ENCODE assay signal across 28 mouse cellular contexts in the genomic region with DNA sequence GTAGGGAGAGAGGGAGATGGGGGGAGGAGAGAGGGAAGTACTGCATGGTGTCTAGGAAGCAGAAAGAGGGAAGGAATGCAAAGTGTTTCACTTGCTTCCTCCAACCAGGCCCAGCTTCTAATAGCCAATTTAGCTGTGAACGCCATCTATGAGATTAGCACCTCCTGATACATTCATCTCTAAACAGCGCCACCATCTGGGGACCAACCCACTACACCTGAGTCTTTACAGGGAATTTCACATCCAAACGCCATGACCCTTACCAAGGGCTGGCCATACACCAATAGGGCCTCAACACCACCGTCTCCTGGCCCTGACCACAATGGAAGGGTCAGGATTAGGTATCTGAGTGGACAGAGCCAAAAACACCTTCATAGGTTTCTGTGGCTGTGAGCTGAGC. TPM values are rescaled to one million over a fixed set of nuclear protein-coding genes. Genes with fewer than 3 reads are reported as not detected.
DNase-seq lines count a peak whose midpoint lies in the region; ATAC-seq and TF ChIP-seq lines count a peak whose summit lies in the region.
"Had no signal": no experiment of that assay in that cellular context is flagged by ENCODE, and none has a peak within 500 bp of the region (broad histone marks: within the 10 kb centered on the region; RNA-seq: fewer than 3 reads in every experiment).

No protein-coding gene starts in this region.

- ATAC-seq in intestine, postnatal 0 days, result no peak
- ATAC-seq in intestine, embryonic 15.5 days, result no peak
- ATAC-seq in hindbrain, embryonic 13.5 days (ENCODE audit: low FRiP score), result no peak
- ATAC-seq in hindbrain, embryonic 12.5 days (ENCODE audit: low FRiP score), result no peak
- no peak for ATAC-seq in megakaryocyte progenitor cell, adult 5-6 weeks (replicated peaks; ENCODE audit: poor library complexity)
- ATAC-seq: forebrain, embryonic 15.5 days; hindbrain, postnatal 0 days; liver, postnatal 0 days had no signal

- 76% methylated on average over 4 of the region's 4 CpGs for WGBS in intestine, postnatal 0 days
- WGBS in intestine, embryonic 15.5 days, result 76% methylated on average over 4 of the region's 4 CpGs
- WGBS in hindbrain, embryonic 13.5 days, result 81% methylated on average over 4 of the region's 4 CpGs
- WGBS in hindbrain, embryonic 12.5 days, result 70% methylated on average over 4 of the region's 4 CpGs

- H3K4me1 ChIP-seq in intestine, postnatal 0 days (replicated peaks; ENCODE audit: control insufficient read depth, insufficient read depth, low read length), result no peaks in the 10 kb centered on the region
- H3K4me1 ChIP-seq in intestine, embryonic 15.5 days (replicated peaks), result no peaks in the 10 kb centered on the region
- peaks cover 11% of the 10 kb centered on the region; the same call in 1 of the 2 replicates for H3K4me1 ChIP-seq in E14TG2a.4 (replicated peaks; ENCODE audit: low read depth, low read length)
- H3K4me1 ChIP-seq in hindbrain, embryonic 13.5 days (replicated peaks), result no peaks in the 10 kb centered on the region
- H3K4me1 ChIP-seq in hindbrain, embryonic 12.5 days, result no peaks in the 10 kb centered on the region
- H3K4me1 ChIP-seq: embryonic facial prominence, embryonic 15.5 days; forebrain, embryonic 15.5 days; limb, embryonic 12.5 days had no signal

- H3K4me3 ChIP-seq in intestine, postnatal 0 days (ENCODE audit: low read depth, low read length), result no peak overlapping the region
- H3K4me3 ChIP-seq in intestine, embryonic 15.5 days (replicated peaks), result no peak overlapping the region
- H3K4me3 ChIP-seq in E14TG2a.4 (replicated peaks; ENCODE audit: low read length), result no peak overlapping the region
- no peak overlapping the region for H3K4me3 ChIP-seq in hindbrain, embryonic 13.5 days
- no peak overlapping the region for H3K4me3 ChIP-seq in hindbrain, embryonic 12.5 days
- H3K4me3 ChIP-seq: embryonic facial prominence, embryonic 15.5 days; forebrain, embryonic 15.5 days; limb, embryonic 12.5 days had no signal

- H3K36me3 ChIP-seq in intestine, postnatal 0 days (ENCODE audit: control insufficient read depth, insufficient read depth), result no peaks in the 10 kb centered on the region; the same call in 1 of the 2 replicates
- 0 out of 2 replicates have a peak, but pooled peaks cover 5% of the 10 kb centered on the region for H3K36me3 ChIP-seq in intestine, embryonic 15.5 days
- no peaks in the 10 kb centered on the region for H3K36me3 ChIP-seq in E14TG2a.4 (ENCODE audit: insufficient read depth, low read length)
- peaks cover 78% of the 10 kb centered on the region for H3K36me3 ChIP-seq in hindbrain, embryonic 13.5 days
- H3K36me3 ChIP-seq in hindbrain, embryonic 12.5 days, result peaks cover 63% of the 10 kb centered on the region
- H3K36me3 ChIP-seq: G1E had no signal

- no peak overlapping the region for H3K9ac ChIP-seq in intestine, postnatal 0 days (ENCODE audit: low read depth, low read length)
- no peak overlapping the region for H3K9ac ChIP-seq in intestine, embryonic 15.5 days
- H3K9ac ChIP-seq in hindbrain, embryonic 13.5 days, result no peak overlapping the region
- H3K9ac ChIP-seq in hindbrain, embryonic 12.5 days, result no peak overlapping the region
- H3K9ac ChIP-seq: embryonic facial prominence, embryonic 15.5 days; forebrain, embryonic 15.5 days; limb, embryonic 12.5 days; liver, postnatal 0 days had no signal

- peak; percentile 45 for DNase-seq in ZHBTc4 (ENCODE audit: low read depth, low spot score)
- peak; percentile 38 for DNase-seq in lung, postnatal 25 days (ENCODE audit: low spot score)
- DNase-seq: adrenal gland, postnatal 25 days; cerebellum, adult 9-10 months; gastrocnemius, postnatal 14 days; heart, adult 11 months; kidney, adult 11 months; layer of hippocampus, postnatal 36 days; liver, postnatal 0 days; thymus, adult 2 months had no signal

- no peaks in the 10 kb centered on the region for H3K27me3 ChIP-seq in intestine, postnatal 0 days (replicated peaks; ENCODE audit: control insufficient read depth, insufficient read depth, low read length)
- no peaks in the 10 kb centered on the region for H3K27me3 ChIP-seq in intestine, embryonic 15.5 days (replicated peaks)
- H3K27me3 ChIP-seq in E14TG2a.4 (ENCODE audit: insufficient read depth, low read length), result no peaks in the 10 kb centered on the region
- H3K27me3 ChIP-seq in hindbrain, embryonic 13.5 days, result no peaks in the 10 kb centered on the region
- H3K27me3 ChIP-seq in hindbrain, embryonic 12.5 days, result no peaks in the 10 kb centered on the region
- H3K27me3 ChIP-seq: embryonic facial prominence, embryonic 15.5 days; forebrain, embryonic 15.5 days; limb, embryonic 12.5 days had no signal

- peak; percentile 38; the same call in 1 of the 2 replicates for TF ChIP-seq CTCF in intestine, postnatal 0 days (IDR thresholded peaks at IDR 0.05; ENCODE audit: low read depth)
- peak; percentile 16 for TF ChIP-seq CTCF in E14TG2a.4 (conservative IDR thresholded peaks at IDR 0.05; ENCODE audit: low read length)

- no peak overlapping the region for H3K4me2 ChIP-seq in intestine, postnatal 0 days (replicated peaks; ENCODE audit: low read depth)
- H3K4me2 ChIP-seq in intestine, embryonic 15.5 days (replicated peaks), result no peak overlapping the region
- H3K4me2 ChIP-seq in hindbrain, embryonic 13.5 days, result no peak overlapping the region
- H3K4me2 ChIP-seq in hindbrain, embryonic 12.5 days (replicated peaks), result no peak overlapping the region
- H3K4me2 ChIP-seq: embryonic facial prominence, embryonic 15.5 days; forebrain, embryonic 15.5 days; heart, embryonic 11.5 days; limb, embryonic 12.5 days; liver, embryonic 11.5 days; midbrain, embryonic 11.5 days had no signal

- H3K9me3 ChIP-seq in intestine, postnatal 0 days (ENCODE audit: control insufficient read depth), result no peaks in the 10 kb centered on the region
- H3K9me3 ChIP-seq in intestine, embryonic 15.5 days, result no peaks in the 10 kb centered on the region
- 0 out of 2 replicates have a peak, but pooled peaks cover 4% of the 10 kb centered on the region for H3K9me3 ChIP-seq in E14TG2a.4 (ENCODE audit: low read length)
- peaks cover 6% of the 10 kb centered on the region; the same call in 1 of the 2 replicates for H3K9me3 ChIP-seq in hindbrain, embryonic 13.5 days
- peaks cover 6% of the 10 kb centered on the region; the same call in 1 of the 2 replicates for H3K9me3 ChIP-seq in hindbrain, embryonic 12.5 days (replicated peaks)
- H3K9me3 ChIP-seq: embryonic facial prominence, embryonic 15.5 days; forebrain, embryonic 15.5 days; G1E had no signal

- H3K27ac ChIP-seq in intestine, postnatal 0 days (ENCODE audit: low read depth, low read length), result no peak overlapping the region
- H3K27ac ChIP-seq in intestine, embryonic 15.5 days, result no peak overlapping the region
- no peak overlapping the region for H3K27ac ChIP-seq in hindbrain, embryonic 13.5 days
- H3K27ac ChIP-seq in hindbrain, embryonic 12.5 days, result no peak overlapping the region
- H3K27ac ChIP-seq: embryonic facial prominence, embryonic 15.5 days; forebrain, embryonic 15.5 days; hindbrain, postnatal 0 days; kidney, postnatal 0 days; limb, embryonic 12.5 days had no signal

RNA-seq across cellular contexts. Expression of a gene that starts 20.7 kb away (rescaled TPM):
- polyA plus RNA-seq in intestine, postnatal 0 days (2015; fragmentation: Nextera tagmentation; extraction: Ambion mirVana), result 123 and 139 TPM in 2 replicates
- 124 and 134 TPM in 2 replicates for polyA plus RNA-seq in intestine, embryonic 15.5 days (2015; fragmentation: Nextera tagmentation; extraction: Ambion mirVana)
- polyA plus RNA-seq in hindbrain, embryonic 13.5 days (2015; fragmentation: Nextera tagmentation; extraction: Ambion mirVana), result 105 and 106 TPM in 2 replicates
- polyA plus RNA-seq in hindbrain, embryonic 12.5 days (2016; fragmentation: Nextera tagmentation; extraction: Ambion mirVana), result 83.3 and 90.4 TPM in 2 replicates
- 32.5 and 36.9 TPM in 2 replicates for total RNA-seq in megakaryocyte progenitor cell, adult 5-6 weeks (2015)
- total RNA-seq in megakaryocyte progenitor cell, adult 5-6 weeks (2017), result 32.6 and 39.1 TPM in 2 replicates

RNA-seq across cellular contexts. Expression of a gene that starts 30.7 kb away (rescaled TPM):
- 1.4 and 1.5 TPM in 2 replicates for polyA plus RNA-seq in intestine, postnatal 0 days (2015; fragmentation: Nextera tagmentation; extraction: Ambion mirVana)
- 2.0 and 2.4 TPM in 2 replicates for polyA plus RNA-seq in intestine, embryonic 15.5 days (2015; fragmentation: Nextera tagmentation; extraction: Ambion mirVana)
- polyA plus RNA-seq in hindbrain, embryonic 13.5 days (2015; fragmentation: Nextera tagmentation; extraction: Ambion mirVana), result 6.3 TPM in 2 replicates
- 8.4 and 8.5 TPM in 2 replicates for polyA plus RNA-seq in hindbrain, embryonic 12.5 days (2016; fragmentation: Nextera tagmentation; extraction: Ambion mirVana)
- total RNA-seq in megakaryocyte progenitor cell, adult 5-6 weeks (2015), result 0.29 and 0.84 TPM in 2 replicates
- 0.20 and 0.33 TPM in 2 replicates for total RNA-seq in megakaryocyte progenitor cell, adult 5-6 weeks (2017)
- total RNA-seq: G1E; hematopoietic stem cell, adult 5-6 weeks; monocyte, adult 5-6 weeks had no signal
- polyA plus RNA-seq: G1E had no signal

RNA-seq across cellular contexts. Expression of a gene that starts 43.2 kb away (rescaled TPM):
- polyA plus RNA-seq in intestine, postnatal 0 days (2015; fragmentation: Nextera tagmentation; extraction: Ambion mirVana), result 48.1 and 49.0 TPM in 2 replicates
- polyA plus RNA-seq in intestine, embryonic 15.5 days (2015; fragmentation: Nextera tagmentation; extraction: Ambion mirVana), result 9.6 and 11.3 TPM in 2 replicates
- polyA plus RNA-seq in hindbrain, embryonic 13.5 days (2015; fragmentation: Nextera tagmentation; extraction: Ambion mirVana), result 0.19 and 0.21 TPM in 2 replicates
- polyA plus RNA-seq in hindbrain, embryonic 12.5 days (2016; fragmentation: Nextera tagmentation; extraction: Ambion mirVana), result 0.10 and 0.55 TPM in 2 replicates
- total RNA-seq in megakaryocyte progenitor cell, adult 5-6 weeks (2015), result not detected in 2 replicates
- not detected in 2 replicates for total RNA-seq in megakaryocyte progenitor cell, adult 5-6 weeks (2017)
- total RNA-seq: hematopoietic stem cell, adult 5-6 weeks; monocyte, adult 5-6 weeks; neutrophil, adult 5-6 weeks had no signal
- polyA plus RNA-seq: G1E; limb, embryonic 12.5 days; liver, embryonic 11.5 days had no signal
